Mouse (Mus musculus): ENCODE results near the gene Med24. TPM values are rescaled to one million over a fixed set of nuclear protein-coding genes. Genes with fewer than 3 reads are reported as not detected.
"Not testable (repeated sequence)": the region's sequence is repeated elsewhere in the genome, so short reads cannot be mapped to it uniquely, and the experiment has no call there.

Med24 gene
- polyA plus RNA-seq, 1 experiment from 2014 or later = 42.5 TPM

- Histone ChIP-seq H3K27me3 (replicated peaks) (no peaks in the 10 kb centered on the region), H3K27ac (peak overlapping the region; percentile 23; the same call in 1 of the 2 replicates), H3K9me3 (no peaks in the 10 kb centered on the region), H3K9ac (no peak overlapping the region), H3K36me3 (0 out of 2 replicates have a peak, but pooled peaks cover 9% of the 10 kb centered on the region), H3K4me1 (replicated peaks) (peaks cover 13% of the 10 kb centered on the region; the same call in 1 of the 2 replicates), H3K4me3 (replicated peaks) (no peak overlapping the region), H3K4me2 (replicated peaks) (no peak overlapping the region)
- WGBS = 46% methylated on average over 24 of the region's 24 CpGs
- 0 out of 2 replicates have a peak, but pooled peaks have one; percentile 12 for ATAC-seq
Observed at GRCm38 (mm10) chr11:98721458-98722226, 7.6 kb downstream of the Med24 start.

GRCm38 (mm10) chr11:98720756-98721155 is 8.5 kb downstream of the Med24 start:
- no peak overlapping the region for H3K4me3 ChIP-seq (replicated peaks)
- H3K4me2 ChIP-seq (replicated peaks) = no peak overlapping the region
- ATAC-seq = no peak
- peaks cover 13% of the 10 kb centered on the region; the same call in 1 of the 2 replicates for H3K4me1 ChIP-seq (replicated peaks)
- 69% methylated on average over 2 of the region's 2 CpGs for WGBS
- H3K9ac ChIP-seq = no peak overlapping the region
- H3K9me3 ChIP-seq = no peaks in the 10 kb centered on the region
- 0 out of 2 replicates have a peak, but pooled peaks cover 10% of the 10 kb centered on the region for H3K36me3 ChIP-seq
- H3K27ac ChIP-seq = no peak overlapping the region
- H3K27me3 ChIP-seq (replicated peaks) = no peaks in the 10 kb centered on the region

GRCm38 (mm10) chr11:98717904-98718303 is 11.3 kb downstream of the Med24 start:
- H3K27ac ChIP-seq = 0 out of 2 replicates have a peak overlapping the region, but pooled peaks have one; percentile 17

GRCm38 (mm10) chr11:98715946-98716345 is 13.3 kb downstream of the Med24 start:
- 94% methylated on average over 9 of the region's 9 CpGs for WGBS
- no peak for ATAC-seq

More at GRCm38 (mm10) chr11:98717904-98718303, 11.3 kb downstream of the Med24 start:
- Histone ChIP-seq H3K4me1 (replicated peaks) (peaks cover 13% of the 10 kb centered on the region; the same call in 1 of the 2 replicates), H3K27me3 (replicated peaks) (no peaks in the 10 kb centered on the region), H3K36me3 (peaks cover 29% of the 10 kb centered on the region), H3K4me2 (replicated peaks) (no peak overlapping the region), H3K9me3 (no peaks in the 10 kb centered on the region), H3K9ac (no peak overlapping the region), H3K4me3 (replicated peaks) (no peak overlapping the region)
- ATAC-seq = no peak
- 29% methylated on average over 13 of the region's 13 CpGs for WGBS

GRCm38 (mm10) chr11:98713703-98714102 is 15.5 kb downstream of the Med24 start:
- Histone ChIP-seq H3K4me1 (replicated peaks) (peaks cover 20% of the 10 kb centered on the region), H3K27me3 (replicated peaks) (no peaks in the 10 kb centered on the region), H3K4me3 (replicated peaks) (no peak overlapping the region), H3K9me3 (no peaks in the 10 kb centered on the region), H3K9ac (no peak overlapping the region), H3K36me3 (peaks cover 35% of the 10 kb centered on the region), H3K4me2 (replicated peaks) (no peak overlapping the region), H3K27ac (no peak overlapping the region)
- 79% methylated on average over 12 of the region's 12 CpGs for WGBS
- ATAC-seq = no peak

More at GRCm38 (mm10) chr11:98715946-98716345, 13.3 kb downstream of the Med24 start:
- H3K27me3 ChIP-seq (replicated peaks) = no peaks in the 10 kb centered on the region
- H3K4me1 ChIP-seq (replicated peaks) = 0 out of 2 replicates have a peak, but pooled peaks cover 2% of the 10 kb centered on the region
- H3K4me3 ChIP-seq (replicated peaks) = no peak overlapping the region
- H3K36me3 ChIP-seq = peaks cover 38% of the 10 kb centered on the region
- no peaks in the 10 kb centered on the region for H3K9me3 ChIP-seq
- H3K9ac ChIP-seq = no peak overlapping the region
- no peak overlapping the region for H3K27ac ChIP-seq
- no peak overlapping the region for H3K4me2 ChIP-seq (replicated peaks)

- H3K36me3 ChIP-seq = peaks cover 33% of the 10 kb centered on the region
- WGBS = 88% methylated on average over 6 of the region's 6 CpGs
Observed at GRCm38 (mm10) chr11:98712009-98712408, 17.2 kb downstream of the Med24 start.

GRCm38 (mm10) chr11:98711046-98711434 is 18.2 kb downstream of the Med24 start:
- Histone ChIP-seq H3K9ac (no peak overlapping the region), H3K27ac (no peak overlapping the region), H3K36me3 (peaks cover 42% of the 10 kb centered on the region), H3K4me3 (replicated peaks) (no peak overlapping the region), H3K4me2 (replicated peaks) (no peak overlapping the region), H3K4me1 (replicated peaks) (peaks cover 25% of the 10 kb centered on the region), H3K27me3 (replicated peaks) (no peaks in the 10 kb centered on the region), H3K9me3 (no peaks in the 10 kb centered on the region)
- no peak for ATAC-seq
- whole genome bisulfite sequencing = 82% methylated on average over 4 of the region's 4 CpGs

More at GRCm38 (mm10) chr11:98712009-98712408, 17.2 kb downstream of the Med24 start:
- H3K4me3 ChIP-seq (replicated peaks); H3K27me3 ChIP-seq (replicated peaks); ATAC-seq; H3K9me3 ChIP-seq; H3K9ac ChIP-seq; H3K4me2 ChIP-seq (replicated peaks); H3K27ac ChIP-seq: not testable (repeated sequence)
- H3K4me1 ChIP-seq (replicated peaks) = peaks cover 25% of the 10 kb centered on the region

GRCm38 (mm10) chr11:98710416-98711045 is 18.7 kb downstream of the Med24 start:
- peaks cover 43% of the 10 kb centered on the region for H3K36me3 ChIP-seq
- no peaks in the 10 kb centered on the region for H3K27me3 ChIP-seq (replicated peaks)
- 53% methylated on average over 12 of the region's 12 CpGs for whole genome bisulfite sequencing
- no peak overlapping the region for H3K4me3 ChIP-seq (replicated peaks)
- peaks cover 25% of the 10 kb centered on the region for H3K4me1 ChIP-seq (replicated peaks)
- H3K27ac ChIP-seq = no peak overlapping the region
- H3K9me3 ChIP-seq = no peaks in the 10 kb centered on the region
- no peak overlapping the region for H3K9ac ChIP-seq
- no peak overlapping the region for H3K4me2 ChIP-seq (replicated peaks)
- ATAC-seq = peak; percentile 49

GRCm38 (mm10) chr11:98709001-98709741 is 20.1 kb downstream of the Med24 start:
- Histone ChIP-seq H3K4me2 (replicated peaks) (no peak overlapping the region), H3K9me3 (no peaks in the 10 kb centered on the region), H3K36me3 (peaks cover 41% of the 10 kb centered on the region), H3K27ac (peak overlapping the region; percentile 74), H3K9ac (no peak overlapping the region), H3K27me3 (replicated peaks) (no peaks in the 10 kb centered on the region), H3K4me3 (replicated peaks) (no peak overlapping the region), H3K4me1 (replicated peaks) (peaks cover 25% of the 10 kb centered on the region)
- WGBS = 59% methylated on average over 26 of the region's 26 CpGs
- peak; percentile 60 for ATAC-seq

GRCm38 (mm10) chr11:98708282-98708956 is 20.8 kb downstream of the Med24 start:
- H3K9me3 ChIP-seq = no peaks in the 10 kb centered on the region
- H3K4me1 ChIP-seq (replicated peaks) = peaks cover 25% of the 10 kb centered on the region
- no peak overlapping the region for H3K9ac ChIP-seq
- no peaks in the 10 kb centered on the region for H3K27me3 ChIP-seq (replicated peaks)
- H3K4me3 ChIP-seq (replicated peaks) = no peak overlapping the region
- peak overlapping the region; percentile 24 for H3K4me2 ChIP-seq (replicated peaks)
- peaks cover 36% of the 10 kb centered on the region for H3K36me3 ChIP-seq
- peak; percentile 37; the same call in 1 of the 2 replicates for ATAC-seq
- H3K27ac ChIP-seq = peak overlapping the region; percentile 74
- 66% methylated on average over 19 of the region's 19 CpGs for WGBS

- peaks cover 31% of the 10 kb centered on the region for H3K36me3 ChIP-seq
- peak overlapping the region; percentile 74; the same call in 1 of the 2 replicates for H3K27ac ChIP-seq
- H3K4me1 ChIP-seq (replicated peaks) = peaks cover 25% of the 10 kb centered on the region
- ATAC-seq = 0 out of 2 replicates have a peak, but pooled peaks have one; percentile 18
- no peaks in the 10 kb centered on the region for H3K27me3 ChIP-seq (replicated peaks)
- no peaks in the 10 kb centered on the region for H3K9me3 ChIP-seq
- no peak overlapping the region for H3K4me3 ChIP-seq (replicated peaks)
- H3K4me2 ChIP-seq (replicated peaks) = peak overlapping the region; percentile 24
- no peak overlapping the region for H3K9ac ChIP-seq
- WGBS = 78% methylated on average over 22 of the region's 22 CpGs
Observed at GRCm38 (mm10) chr11:98707401-98708281, 21.6 kb downstream of the Med24 start.
